Mouse (Mus musculus): Measurements from ENCODE around the gene Tmod1.

Gene Tmod1

DNA sequence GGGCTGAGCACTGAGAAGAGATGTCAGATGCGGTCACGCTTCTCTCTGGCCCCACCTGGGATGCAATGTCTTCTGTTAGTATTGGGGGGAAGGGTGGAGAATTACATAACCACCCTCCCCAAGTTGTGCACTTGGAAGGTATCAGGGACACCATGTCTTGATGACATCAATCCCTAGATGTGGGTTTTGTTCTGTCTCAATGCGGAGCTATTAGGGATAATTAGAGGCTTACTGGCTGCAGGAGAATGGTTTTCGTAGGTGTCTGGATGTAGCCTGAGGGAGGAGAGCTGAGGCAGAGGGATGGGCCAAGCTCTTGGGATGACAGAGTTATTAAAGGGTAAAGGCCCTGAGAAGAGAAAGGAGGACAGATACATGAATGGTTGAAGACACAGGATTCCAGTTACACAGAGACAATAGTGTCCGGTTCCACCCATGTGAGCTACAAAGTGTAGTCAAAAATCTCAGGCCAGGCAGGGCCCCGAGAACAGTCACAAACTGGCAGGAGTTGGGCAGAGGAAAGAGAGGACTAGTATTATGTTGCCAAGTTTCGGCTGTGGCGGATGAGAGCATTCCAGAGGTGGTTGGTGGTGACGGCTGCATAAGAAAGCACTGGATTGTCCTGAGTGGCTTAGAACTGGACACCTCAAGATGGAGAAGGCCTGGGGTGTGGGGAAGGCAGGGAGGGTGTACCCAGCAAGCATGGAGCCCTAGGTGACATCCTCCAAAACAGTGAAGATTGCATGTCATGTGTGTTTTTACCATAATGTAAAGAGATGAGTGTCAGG is 14.8 kb downstream of the Tmod1 start:
- DNase-seq (ENCODE audit: low read depth, low spot score) = no peak

DNA sequence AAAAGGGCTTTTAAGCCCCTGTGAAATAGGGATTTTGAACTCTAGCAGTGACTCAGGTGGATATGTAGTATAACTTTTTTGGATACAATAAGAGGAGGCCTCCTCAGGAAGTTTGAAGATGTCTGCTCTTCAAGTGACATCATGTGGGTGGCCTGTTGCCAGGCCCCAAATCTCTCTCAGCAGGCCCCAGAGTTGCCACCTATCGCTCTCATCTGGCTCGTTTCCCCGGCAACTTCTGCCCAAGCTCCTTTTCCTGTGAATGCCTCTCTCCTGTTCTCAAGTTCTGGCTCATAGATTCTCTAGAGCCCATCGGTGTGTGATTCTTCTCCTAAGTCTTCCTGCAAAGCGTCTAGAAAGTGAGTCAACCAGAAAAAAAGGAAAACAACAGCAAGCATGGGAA is 17.4 kb downstream of the Tmod1 start:
- no peak for DNase-seq (ENCODE audit: low read depth, low spot score)

DNA sequence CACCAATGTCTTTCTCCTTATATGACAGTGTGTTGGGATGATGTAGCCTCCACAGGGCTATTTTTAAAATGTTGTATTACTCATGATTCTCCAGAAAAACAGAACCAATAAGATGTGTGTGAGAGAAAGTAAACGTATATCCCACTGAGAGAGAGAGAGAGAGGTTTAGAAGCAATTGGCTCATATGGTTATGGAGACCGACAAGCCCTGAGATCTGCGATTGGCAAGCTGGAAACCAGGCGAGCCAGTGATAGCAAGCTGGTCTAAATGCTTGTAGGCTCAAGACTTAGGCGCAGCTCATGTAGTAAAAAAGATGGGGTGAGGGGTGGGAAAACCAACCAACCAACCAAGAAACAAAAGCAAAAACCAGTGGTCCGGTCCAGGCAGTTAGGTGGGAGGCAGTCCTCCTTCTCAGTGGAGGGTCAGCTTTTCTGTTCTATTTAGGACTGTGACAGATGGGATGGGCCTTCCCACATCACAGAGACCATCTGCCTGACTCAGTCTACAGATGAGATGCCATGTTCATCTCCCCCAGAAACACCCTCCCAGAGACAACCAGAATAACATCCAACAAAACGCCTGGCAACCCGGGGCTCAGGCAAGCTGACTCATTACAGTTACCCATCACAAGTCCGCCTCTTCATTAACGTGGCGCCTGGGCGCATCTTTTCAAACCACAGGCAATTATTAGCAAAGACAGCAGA is 22.7 kb downstream of the Tmod1 start:
- DNase-seq (ENCODE audit: low read depth, low spot score) = no peak

DNA sequence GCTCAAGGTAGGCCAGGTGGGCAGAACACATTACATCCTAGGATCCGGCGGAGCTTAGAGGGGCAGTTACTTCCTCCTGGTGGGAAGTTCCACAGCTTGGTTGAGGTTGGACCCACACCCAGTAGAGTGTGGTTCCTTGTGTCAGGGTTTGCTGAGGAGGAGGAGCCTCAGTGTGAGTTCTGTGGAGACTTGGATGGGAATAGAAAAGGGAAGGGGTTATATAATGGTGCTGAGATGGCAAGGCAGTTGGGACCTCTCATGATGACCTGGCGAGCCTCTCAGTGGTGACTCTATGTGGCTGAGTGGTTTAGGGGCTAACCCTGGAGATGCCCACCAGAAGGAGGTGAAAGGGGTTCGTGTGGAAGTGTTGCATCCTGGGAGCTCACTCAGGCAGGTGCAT is 25.1 kb downstream of the Tmod1 start:
- no peak for DNase-seq (ENCODE audit: low read depth, low spot score)

DNA sequence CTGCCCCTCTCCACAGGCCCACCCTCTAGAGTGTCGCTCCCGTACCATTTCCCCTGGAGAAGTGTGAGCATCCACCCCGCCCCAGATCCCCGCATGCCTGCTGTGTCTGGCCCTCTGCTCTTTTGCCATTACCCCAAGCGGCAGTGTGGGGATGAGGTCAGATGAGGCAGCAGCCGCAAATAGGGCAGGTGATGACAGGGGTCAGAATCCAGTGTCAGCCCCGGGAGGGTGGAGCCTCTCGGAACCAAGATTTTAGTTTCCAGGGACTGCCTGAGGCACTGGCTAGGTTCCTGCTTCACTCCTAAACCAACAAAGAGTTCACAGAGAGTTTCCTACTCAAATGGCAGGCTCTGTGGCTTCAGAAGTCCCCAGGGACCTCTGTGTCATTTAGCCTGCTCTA is 25.5 kb downstream of the Tmod1 start:
- DNase-seq (ENCODE audit: low read depth, low spot score) = no peak

DNA sequence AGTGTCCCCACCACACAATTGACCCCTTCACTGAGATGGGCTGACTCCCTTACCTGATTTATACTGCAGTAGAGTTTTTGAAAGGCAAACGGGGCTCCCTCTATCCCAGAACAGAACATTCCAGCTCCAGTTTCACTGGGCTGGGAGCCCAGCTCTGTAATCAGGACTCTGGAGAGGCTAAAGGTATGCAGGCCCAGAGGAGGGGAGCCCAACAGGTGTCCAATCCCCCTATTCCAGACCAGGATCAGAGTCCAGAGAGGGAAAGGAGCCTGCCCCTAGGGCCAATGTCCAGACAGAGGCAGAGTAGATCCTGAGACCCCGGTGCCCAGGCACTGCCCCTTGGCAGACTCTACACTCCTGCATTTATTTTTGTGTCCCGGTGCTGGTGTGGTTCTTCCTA is 26.2 kb downstream of the Tmod1 start:
- DNase-seq (ENCODE audit: low read depth, low spot score) = no peak

DNA sequence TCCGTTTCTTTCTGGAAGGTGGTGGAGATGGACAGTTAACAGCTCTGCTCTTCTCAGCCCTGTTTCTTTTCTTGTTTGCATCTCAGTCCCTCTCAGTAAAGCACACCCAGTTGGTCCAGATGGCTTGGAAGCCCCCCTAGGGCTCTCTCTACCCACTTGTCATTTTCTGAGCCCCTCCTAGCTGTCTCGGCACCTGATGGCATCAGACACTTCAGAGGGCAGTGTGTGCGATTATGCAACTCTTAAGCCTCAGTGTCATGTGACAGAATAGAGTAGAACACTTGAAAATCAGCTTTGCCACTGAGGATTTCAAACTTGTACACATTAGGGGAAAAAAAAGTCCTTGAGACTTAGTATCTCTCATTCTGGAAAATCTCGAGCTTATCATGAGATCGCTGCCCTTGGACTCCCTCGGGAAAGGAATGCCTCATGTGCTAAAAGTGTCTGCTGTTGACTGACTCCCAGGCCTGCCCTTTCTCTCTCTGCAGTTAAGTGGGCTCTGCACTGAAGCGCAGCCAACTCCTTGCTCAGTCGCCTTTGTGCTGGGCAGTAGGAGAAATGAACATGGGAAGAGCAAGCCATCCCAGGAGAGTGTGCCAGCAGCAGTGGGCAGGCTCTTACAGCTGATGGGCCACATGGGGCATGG is 27.1 kb downstream of the Tmod1 start:
- no peak for DNase-seq (ENCODE audit: low read depth, low spot score)

DNA sequence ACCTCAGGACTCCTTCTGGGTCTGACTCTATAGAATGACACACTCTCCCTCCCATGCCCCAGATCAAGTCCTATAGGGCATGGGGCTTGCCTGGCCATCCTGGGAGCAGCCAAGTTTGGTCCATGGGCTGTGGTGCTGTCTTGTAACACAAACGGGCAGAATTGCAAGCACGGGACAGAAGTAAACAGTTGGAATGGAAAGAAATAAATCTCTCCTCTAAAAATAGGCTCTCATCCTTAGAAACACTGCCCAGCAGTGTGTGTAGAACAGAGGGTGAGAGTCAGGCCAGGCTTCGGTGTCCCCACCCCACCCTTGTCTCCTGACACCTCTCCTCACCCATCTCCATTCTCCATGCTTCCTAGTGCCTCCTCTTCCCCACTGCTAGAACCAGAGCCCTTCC is 29.3 kb downstream of the Tmod1 start:
- DNase-seq (ENCODE audit: low read depth, low spot score) = no peak

DNA sequence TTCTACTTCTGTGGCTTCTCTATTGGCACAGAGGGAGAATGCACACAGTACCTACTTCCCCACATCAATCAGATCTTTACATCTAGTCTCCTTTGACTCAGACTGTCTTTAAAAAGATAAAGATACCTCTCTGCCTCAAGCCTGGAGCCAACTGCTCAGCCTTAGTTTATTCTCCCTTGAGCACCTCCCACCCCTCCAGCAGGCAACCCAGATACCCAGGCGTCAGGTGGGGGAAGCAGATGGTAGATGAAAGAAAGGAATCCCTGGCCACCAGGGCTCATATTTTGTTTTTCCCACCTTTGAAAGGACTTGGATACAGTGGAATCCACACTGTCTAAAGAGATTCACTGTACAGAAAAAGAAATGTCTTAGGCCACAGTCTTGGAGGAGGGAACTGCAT is 29.8 kb downstream of the Tmod1 start:
- no peak for DNase-seq (ENCODE audit: low read depth, low spot score)

DNA sequence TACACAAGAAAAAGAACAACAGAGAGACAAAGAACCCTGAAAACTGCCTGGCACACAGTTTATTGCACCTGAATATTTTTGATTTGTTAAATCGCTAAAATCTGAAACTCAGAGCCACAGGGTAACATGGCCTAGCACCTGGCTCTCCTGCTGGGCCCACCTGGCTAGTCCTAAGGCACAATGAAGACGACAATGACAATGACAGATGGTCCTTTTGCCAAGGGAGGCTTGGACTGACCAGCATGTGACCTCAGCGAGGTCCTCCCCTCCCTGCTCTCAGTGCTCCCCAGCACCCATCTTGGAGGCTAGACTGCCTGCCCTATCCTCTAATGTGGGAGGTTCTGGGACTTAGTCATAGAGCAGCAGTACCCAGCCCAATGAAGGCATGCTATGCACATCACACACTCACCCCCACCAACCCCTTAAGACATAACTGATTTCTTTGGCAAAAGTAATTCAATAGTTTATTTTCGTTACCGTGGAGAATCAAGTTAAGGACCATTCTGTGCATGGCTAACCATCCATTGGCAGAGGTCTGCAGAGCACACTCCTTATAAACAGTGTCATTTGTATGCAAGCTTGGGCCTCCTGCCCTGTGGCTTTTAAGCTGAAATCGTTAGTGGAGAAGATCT is 31.2 kb downstream of the Tmod1 start:
- no peak for DNase-seq (ENCODE audit: low read depth, low spot score)

DNA sequence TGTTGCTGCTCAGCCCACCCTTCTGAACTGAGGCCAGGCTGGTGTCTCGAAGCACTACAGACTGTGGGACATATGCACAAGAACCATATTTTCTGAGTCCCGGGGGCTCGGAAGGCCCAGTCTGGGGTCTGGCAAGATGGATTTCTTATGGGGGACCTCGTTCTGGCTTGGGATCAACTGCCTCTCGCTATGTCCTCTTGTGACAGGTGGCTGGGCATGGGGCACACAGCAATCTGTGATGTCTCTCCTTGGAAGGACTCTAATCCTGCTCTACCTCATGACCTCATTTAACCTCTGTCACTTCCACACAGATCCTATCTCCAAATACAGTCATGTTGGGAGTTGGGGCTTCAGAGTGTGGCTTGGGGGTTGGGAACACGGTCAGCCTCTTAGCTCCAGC is 33.9 kb downstream of the Tmod1 start:
- DNase-seq (ENCODE audit: low read depth, low spot score) = no peak

DNA sequence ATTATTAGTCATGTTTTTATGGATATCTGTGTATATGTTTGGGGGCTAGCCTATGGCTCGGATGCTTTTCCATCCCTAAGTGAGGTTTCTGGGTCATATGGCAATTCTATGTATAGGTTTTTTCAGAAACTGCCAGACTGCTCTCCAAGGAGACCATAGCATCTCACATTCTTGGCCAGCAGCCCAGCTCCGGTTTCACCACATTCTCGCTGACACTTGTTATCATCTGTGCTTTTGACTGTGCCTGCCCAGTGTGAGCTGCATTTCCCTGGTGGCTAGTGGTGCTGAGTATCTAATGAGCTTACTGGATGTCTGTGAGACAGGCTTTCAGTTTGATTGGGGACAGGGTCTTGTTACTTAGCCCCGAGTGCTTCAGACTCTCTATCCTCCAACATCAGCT is 35.0 kb downstream of the Tmod1 start:
- DNase-seq (ENCODE audit: low read depth, low spot score) = no peak

DNA sequence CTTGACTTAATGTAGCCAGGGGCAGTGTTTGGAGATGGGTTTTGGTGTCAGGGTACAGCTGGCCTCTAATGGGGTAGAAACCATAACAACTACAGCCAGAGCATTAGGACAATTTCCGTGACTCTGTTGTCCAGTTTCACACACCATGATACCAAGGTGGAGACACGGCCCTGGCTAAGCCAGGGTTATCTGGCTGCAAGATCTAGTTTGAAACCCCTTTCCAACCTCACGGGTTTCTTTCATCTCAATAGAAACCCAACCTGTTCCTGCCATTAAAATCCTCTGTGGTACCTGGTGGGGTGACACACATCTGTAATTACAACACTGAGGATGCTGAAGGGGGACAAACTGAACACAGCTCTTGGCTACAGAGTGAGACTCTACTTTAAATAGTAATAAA is 36.9 kb downstream of the Tmod1 start:
- DNase-seq (ENCODE audit: low read depth, low spot score) = no peak

DNA sequence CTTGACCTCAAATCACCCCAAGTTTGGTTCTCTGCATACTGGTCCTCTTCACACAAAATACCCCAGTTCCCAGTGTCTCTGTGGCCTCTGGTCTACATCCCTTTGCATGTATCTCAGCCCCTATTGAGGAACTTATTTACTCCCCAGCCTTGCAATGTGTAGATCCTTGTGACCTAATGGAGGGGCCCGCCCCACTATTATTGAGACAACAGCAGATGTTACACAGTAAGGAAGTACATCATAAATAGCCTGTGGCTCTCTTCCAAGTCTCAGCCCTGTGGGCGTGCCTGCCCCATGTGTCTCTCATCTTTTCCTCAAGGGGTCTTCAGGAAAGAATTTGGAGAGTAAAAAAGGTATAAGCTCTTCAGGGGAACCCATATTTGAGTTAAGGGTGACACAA is 38.2 kb downstream of the Tmod1 start:
- no peak for DNase-seq (ENCODE audit: low read depth, low spot score)

DNA sequence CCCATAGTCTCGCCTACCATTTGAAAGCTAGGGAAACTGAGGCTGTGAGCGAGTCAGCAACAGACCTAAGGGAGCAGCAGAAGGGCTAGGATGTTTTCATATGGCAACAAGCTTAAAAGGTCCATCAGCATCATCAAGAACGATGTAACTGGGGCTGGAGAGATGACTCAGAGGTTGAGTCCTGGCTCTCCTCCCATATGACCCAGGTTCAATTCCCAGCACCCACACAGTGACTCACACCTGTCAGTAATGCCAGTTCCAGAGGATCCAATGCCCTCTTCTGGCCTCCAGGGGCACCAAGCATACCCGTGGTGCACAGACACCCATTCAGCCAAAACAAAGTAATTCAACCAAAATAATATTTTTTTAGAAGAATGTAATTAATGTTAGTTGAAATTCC is 41.5 kb downstream of the Tmod1 start:
- no peak for DNase-seq (ENCODE audit: low read depth, low spot score)

DNA sequence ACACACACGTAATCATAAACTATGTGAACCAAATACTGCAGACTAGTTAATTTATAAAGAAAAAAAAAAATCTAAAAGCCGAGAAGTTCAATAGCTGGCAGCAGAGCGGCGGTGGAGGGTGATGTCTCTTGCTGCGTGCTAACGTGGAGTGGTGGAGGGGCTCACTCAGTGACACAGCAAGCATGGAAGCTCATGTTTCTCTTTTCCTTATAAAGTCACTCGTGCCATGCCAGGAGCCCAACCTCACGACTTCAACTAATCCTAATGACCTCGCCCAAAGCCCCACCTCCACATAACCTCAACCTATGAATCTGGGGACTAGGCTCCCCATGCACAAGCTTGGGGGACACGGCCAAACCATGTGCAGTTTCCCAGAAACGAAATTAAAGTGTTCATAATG is 43.8 kb downstream of the Tmod1 start:
- DNase-seq (ENCODE audit: low read depth, low spot score) = no peak

DNA sequence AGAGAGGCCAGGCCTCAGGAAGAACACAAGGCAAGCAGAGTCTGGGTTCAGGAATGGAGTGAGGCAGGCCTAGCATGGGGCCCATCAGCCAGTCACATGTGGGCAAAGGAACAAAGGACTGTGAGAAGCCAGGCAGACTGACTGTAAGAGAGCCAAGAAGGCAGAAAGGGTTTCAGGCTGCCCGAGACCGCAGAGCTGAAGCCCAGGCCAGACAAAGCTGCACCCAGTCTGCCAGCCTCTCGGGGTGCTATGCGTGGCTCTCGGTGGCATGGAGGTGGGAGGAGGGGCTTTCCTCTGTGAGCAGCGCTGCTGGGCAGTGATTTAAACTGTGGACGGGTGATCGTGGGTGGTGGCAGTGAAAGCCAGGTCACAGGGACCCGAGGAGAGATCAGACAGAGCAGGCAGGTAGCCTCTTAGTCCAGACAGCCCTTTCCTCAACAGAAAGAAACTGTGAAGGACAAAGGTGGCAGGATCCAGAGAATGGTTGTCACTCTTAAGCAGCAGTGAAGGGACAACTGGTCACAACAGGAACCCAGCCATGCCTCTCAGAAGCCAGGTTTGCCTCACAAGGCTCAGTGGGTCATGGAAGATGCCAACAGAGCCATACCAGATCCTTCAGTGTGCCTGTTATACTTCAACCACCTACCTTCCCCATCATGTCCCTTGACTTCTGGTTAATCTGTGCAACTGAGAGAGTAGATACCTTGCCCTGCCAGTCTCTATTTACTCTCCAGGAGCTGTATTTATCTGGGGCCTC is 45.9 kb downstream of the Tmod1 start:
- no peak for DNase-seq (ENCODE audit: low read depth, low spot score)

DNA sequence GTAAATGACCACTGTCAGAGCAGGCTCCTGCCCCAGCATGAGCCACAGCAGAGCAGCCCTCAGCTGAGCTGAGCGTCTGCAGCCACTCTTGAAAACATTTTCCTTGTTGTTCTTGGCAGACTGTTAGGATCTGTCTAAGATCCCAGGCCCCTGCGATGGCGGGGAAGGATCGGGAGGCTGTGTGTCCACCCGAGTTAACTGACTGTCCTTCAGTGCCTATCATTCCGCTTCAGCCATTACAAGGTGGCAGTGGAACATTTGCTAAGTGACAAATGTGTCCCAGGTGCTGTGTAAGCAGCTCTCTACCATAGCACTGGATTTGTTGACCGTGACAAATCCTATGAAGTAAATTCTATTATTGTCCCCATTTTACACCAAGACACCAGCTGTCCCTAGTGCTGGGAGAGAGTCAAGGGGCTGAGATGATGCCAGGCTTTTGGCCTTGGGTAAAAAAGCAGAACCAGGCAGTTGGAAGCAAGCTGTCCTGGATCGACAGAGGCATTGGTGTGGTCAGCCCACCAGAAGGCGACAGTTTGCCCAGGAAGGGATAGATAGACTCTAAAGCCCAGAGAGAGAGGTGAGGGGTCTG is 46.6 kb downstream of the Tmod1 start:
- no peak for DNase-seq (ENCODE audit: low read depth, low spot score)

DNA sequence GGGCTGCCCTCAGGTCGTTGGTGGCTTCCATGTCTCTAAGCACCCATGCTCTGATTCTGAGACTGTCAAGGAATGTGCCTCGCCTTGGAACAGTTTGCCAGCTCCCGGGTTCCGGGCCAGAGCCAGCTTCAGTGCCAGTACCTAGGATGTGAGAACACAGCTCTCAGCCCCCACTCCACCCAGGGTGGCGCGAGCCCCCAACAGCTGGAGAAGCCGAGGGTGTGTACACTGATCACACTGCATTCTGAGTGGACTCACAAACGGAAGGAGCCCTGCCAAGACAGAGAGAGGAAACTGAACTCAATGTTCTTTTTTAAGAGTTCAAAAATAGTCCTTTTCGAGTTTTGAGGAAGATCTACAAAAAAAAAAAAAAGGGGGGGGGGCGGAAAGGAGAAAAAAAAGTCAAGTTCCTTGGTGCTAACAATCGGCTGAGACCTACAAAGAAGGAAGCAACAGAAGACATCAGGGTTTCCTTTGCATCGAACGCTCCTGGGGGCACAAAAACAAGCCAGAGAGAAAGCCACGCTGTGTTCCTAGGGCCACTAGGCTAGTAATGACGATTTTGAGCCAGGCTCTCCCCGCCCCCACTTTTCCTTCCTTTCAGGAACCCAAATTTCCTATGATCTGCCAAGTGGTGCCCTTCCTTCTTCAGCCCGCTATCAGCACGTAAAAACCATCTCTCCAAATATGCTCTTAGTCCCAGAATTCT is 48.1 kb downstream of the Tmod1 start:
- DNase-seq (ENCODE audit: low read depth, low spot score) = no peak

DNA sequence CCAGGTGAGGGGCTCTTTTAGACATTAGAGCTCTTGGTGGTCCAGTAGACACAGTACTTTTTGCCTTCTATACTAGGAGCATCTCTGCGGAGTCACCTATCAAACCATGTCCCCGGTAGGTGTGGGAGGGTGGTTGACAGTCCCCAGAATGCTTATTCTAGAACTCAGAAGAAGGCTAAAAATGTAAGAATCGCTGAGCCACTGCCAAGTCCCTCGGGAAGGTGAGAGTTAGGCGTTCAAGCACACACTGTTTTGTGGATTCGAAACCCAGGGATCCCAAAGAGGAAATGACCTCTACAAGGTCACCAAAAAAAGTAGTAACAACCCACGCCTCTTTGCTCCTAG is 48.7 kb downstream of the Tmod1 start:
- DNase-seq (ENCODE audit: low read depth, low spot score) = no peak

DNA sequence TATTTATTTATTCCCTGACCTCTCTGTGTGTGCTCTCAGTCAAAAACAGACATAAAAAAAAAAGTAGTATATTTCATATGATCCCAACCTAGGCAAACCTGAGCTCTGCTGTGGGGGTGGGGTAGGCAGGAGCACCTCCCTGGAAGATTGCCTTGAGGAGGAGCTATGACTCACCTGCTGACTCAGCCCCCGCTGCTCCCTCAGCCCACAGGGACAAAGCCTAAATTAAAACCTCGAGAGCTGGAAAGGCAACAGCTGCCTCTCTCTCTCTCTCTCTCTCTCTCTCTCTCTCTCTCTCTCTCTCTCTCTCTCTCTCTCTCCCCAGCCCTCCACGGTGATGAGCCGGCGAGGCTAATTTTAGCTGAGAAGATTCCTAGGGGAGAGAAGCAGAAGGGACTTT is 49.1 kb downstream of the Tmod1 start:
- no peak for DNase-seq (ENCODE audit: low read depth, low spot score)

All from forelimb bud, embryonic 11.5 days (tissue).